ENCODE assay signal across 8 mouse cellular contexts in genomic region chr16:17921325-17922162, GRCm38 (mm10). TPM values are rescaled to one million over a fixed set of nuclear protein-coding genes. Genes with fewer than 3 reads are reported as not detected.
DNase-seq lines count a peak whose midpoint lies in the region; ATAC-seq and TF ChIP-seq lines count a peak whose summit lies in the region.

No protein-coding gene starts in this region.

- H3K9me3 ChIP-seq in CH12.LX (replicated peaks; ENCODE audit: low read length), result peaks cover 4% of the 10 kb centered on the region
- no peaks in the 10 kb centered on the region for H3K9me3 ChIP-seq in forebrain, embryonic 11.5 days (ENCODE audit: control insufficient read depth, low read length)
- no peaks in the 10 kb centered on the region for H3K9me3 ChIP-seq in heart, postnatal 0 days (replicated peaks; ENCODE audit: control insufficient read depth, low read length)
- no peaks in the 10 kb centered on the region for H3K9me3 ChIP-seq in liver, embryonic 16.5 days (replicated peaks; ENCODE audit: control insufficient read depth, low read length)
- H3K9me3 ChIP-seq in neural tube, embryonic 13.5 days, result no peaks in the 10 kb centered on the region

- peak; percentile 99 for DNase-seq in CH12.LX (ENCODE audit: extremely low read depth)
- DNase-seq in c-Kit-positive CD71-positive TER-119-negative erythroid progenitor cells, embryonic 14.5 days (ENCODE audit: low read depth), result peak; percentile 97
- peak; percentile 98 for DNase-seq in forebrain, embryonic 11.5 days (ENCODE audit: low spot score)
- peak; percentile 98 for DNase-seq in heart, postnatal 0 days (ENCODE audit: low spot score)
- peak; percentile 98 to 99 for DNase-seq in kidney, postnatal 4 days

- peak overlapping the region; percentile 81 for H3K4me2 ChIP-seq in CH12.LX (ENCODE audit: insufficient read depth, low read depth, poor library complexity, severe bottlenecking)
- H3K4me2 ChIP-seq in forebrain, embryonic 11.5 days (ENCODE audit: low read depth, low read length, severe bottlenecking), result peak overlapping the region; percentile 96
- peak overlapping the region; percentile 97 for H3K4me2 ChIP-seq in heart, postnatal 0 days (ENCODE audit: low read depth, low read length)
- peak overlapping the region; percentile 91 for H3K4me2 ChIP-seq in liver, embryonic 16.5 days (ENCODE audit: low read depth, low read length)
- H3K4me2 ChIP-seq in neural tube, embryonic 13.5 days, result peak overlapping the region; percentile 98

- H3K36me3 ChIP-seq in CH12.LX (replicated peaks in 1 of 2; ENCODE audit: control insufficient read depth in 1 of 2, insufficient read depth in 1 of 2, low read length in 1 of 2), result peaks cover 19 to 34% of the 10 kb centered on the region in 2 experiments
- H3K36me3 ChIP-seq in forebrain, embryonic 11.5 days (ENCODE audit: control insufficient read depth, insufficient read depth, low read length), result no peaks in the 10 kb centered on the region
- H3K36me3 ChIP-seq in heart, postnatal 0 days (replicated peaks; ENCODE audit: control insufficient read depth, insufficient read depth, low read length), result 0 out of 2 replicates have a peak, but pooled peaks cover 3% of the 10 kb centered on the region
- H3K36me3 ChIP-seq in liver, embryonic 16.5 days (ENCODE audit: control insufficient read depth, insufficient read depth), result no peaks in the 10 kb centered on the region
- H3K36me3 ChIP-seq in neural tube, embryonic 13.5 days, result peaks cover 19% of the 10 kb centered on the region
- no peaks in the 10 kb centered on the region for H3K36me3 ChIP-seq in testis, adult 2 months (ENCODE audit: control insufficient read depth, insufficient read depth, low read length)

- 1% methylated on average over 47 of the region's 47 CpGs for WGBS in forebrain, embryonic 11.5 days
- 2% methylated on average over 47 of the region's 47 CpGs for WGBS in heart, postnatal 0 days
- WGBS in liver, embryonic 16.5 days (ENCODE audit: insufficient replicate concordance), result 1% methylated on average over 47 of the region's 47 CpGs
- 2% methylated on average over 46 of the region's 47 CpGs for WGBS in neural tube, embryonic 13.5 days

- TF ChIP-seq EP300 in CH12.LX (IDR thresholded peaks at IDR 0.05; ENCODE audit: low read length), result no peak
- TF ChIP-seq EP300 in heart, postnatal 0 days (IDR thresholded peaks at IDR 0.05; ENCODE audit: low read depth), result no peak; the same call in 1 of the 2 replicates

- TF ChIP-seq RAD21 in CH12.LX (IDR thresholded peaks at IDR 0.05; ENCODE audit: low read depth, low read length), result no peak

- H3K4me3 ChIP-seq in CH12.LX (replicated peaks in 1 of 3; ENCODE audit: low read depth in 2 of 3, low read length in 2 of 3, poor library complexity in 1 of 3), result peak overlapping the region; percentile 62 to 100 (median 81)
- peak overlapping the region; percentile 77 for H3K4me3 ChIP-seq in forebrain, embryonic 11.5 days (ENCODE audit: low read depth, low read length)
- peak overlapping the region; percentile 66 for H3K4me3 ChIP-seq in heart, postnatal 0 days (ENCODE audit: low read depth, low read length)
- peak overlapping the region; percentile 89 for H3K4me3 ChIP-seq in liver, embryonic 16.5 days (ENCODE audit: low read depth, low read length)
- peak overlapping the region; percentile 84 for H3K4me3 ChIP-seq in neural tube, embryonic 13.5 days
- peak overlapping the region; percentile 97 for H3K4me3 ChIP-seq in testis, adult 2 months (ENCODE audit: control insufficient read depth, low read depth, low read length)

- TF ChIP-seq POLR2A in CH12.LX (IDR thresholded peaks at IDR 0.05; ENCODE audit: low read depth, low read length), result peak; percentile 96
- TF ChIP-seq POLR2A in testis, adult 2 months (IDR thresholded peaks at IDR 0.05; ENCODE audit: control insufficient read depth, low read depth, low read length), result peak; percentile 86

- H3K4me1 ChIP-seq in CH12.LX (ENCODE audit: control insufficient read depth in 1 of 2, insufficient read depth in 2 of 2), result peaks cover 9 to 34% of the 10 kb centered on the region in 2 experiments; a peak in 3 of 4 replicates
- H3K4me1 ChIP-seq in forebrain, embryonic 11.5 days (replicated peaks; ENCODE audit: control insufficient read depth, insufficient read depth, low read length), result peaks cover 18% of the 10 kb centered on the region
- peaks cover 13% of the 10 kb centered on the region; the same call in 1 of the 2 replicates for H3K4me1 ChIP-seq in heart, postnatal 0 days (ENCODE audit: control insufficient read depth, insufficient read depth)
- peaks cover 20% of the 10 kb centered on the region for H3K4me1 ChIP-seq in liver, embryonic 16.5 days (ENCODE audit: control insufficient read depth, low read depth, low read length)
- peaks cover 41% of the 10 kb centered on the region for H3K4me1 ChIP-seq in neural tube, embryonic 13.5 days (replicated peaks)
- H3K4me1 ChIP-seq in testis, adult 2 months (ENCODE audit: control insufficient read depth, insufficient read depth, low read length), result peaks cover 13% of the 10 kb centered on the region

- H3K79me2 ChIP-seq in CH12.LX (replicated peaks; ENCODE audit: control insufficient read depth, extremely low read depth, insufficient read depth, poor library complexity, severe bottlenecking), result peaks cover 5% of the 10 kb centered on the region; the same call in 1 of the 2 replicates

- dilution Hi-C loops in CH12.LX (cut with MboI; ENCODE audit: extremely low pct_ligation_motif_present, extremely low pct_unique_long_range_greater_than_20kb, low sequenced_read_pairs), result no loop called here

- peak; percentile 26 to 56; a peak in 2 of 4 replicates for TF ChIP-seq CTCF in CH12.LX (conservative IDR thresholded peaks at IDR 0.05 in 1 of 2, IDR thresholded peaks at IDR 0.05 in 1 of 2; ENCODE audit: low read depth in 2 of 2, low read length in 2 of 2)
- TF ChIP-seq CTCF in heart, postnatal 0 days (IDR thresholded peaks at IDR 0.05; ENCODE audit: low read depth), result peak; percentile 50
- TF ChIP-seq CTCF in testis, adult 2 months (IDR thresholded peaks at IDR 0.05; ENCODE audit: control insufficient read depth, insufficient read depth, insufficient replicate concordance, low read depth, low read length), result peak; percentile 41

- peak overlapping the region; percentile 92 for H3K9ac ChIP-seq in CH12.LX (ENCODE audit: insufficient read depth, low read depth)
- H3K9ac ChIP-seq in forebrain, embryonic 11.5 days (ENCODE audit: low read length), result peak overlapping the region; percentile 90
- H3K9ac ChIP-seq in heart, postnatal 0 days (replicated peaks; ENCODE audit: low read depth, low read length), result peak overlapping the region; percentile 82
- peak overlapping the region; percentile 74 for H3K9ac ChIP-seq in liver, embryonic 16.5 days (ENCODE audit: low read depth, low read length)
- peak overlapping the region; percentile 92 for H3K9ac ChIP-seq in neural tube, embryonic 13.5 days

- ATAC-seq in forebrain, embryonic 11.5 days (replicated peaks; ENCODE audit: low FRiP score), result peak; percentile 92
- ATAC-seq in heart, postnatal 0 days (ENCODE audit: insufficient read depth, low read depth), result peak; percentile 98
- ATAC-seq in liver, embryonic 16.5 days (ENCODE audit: low read depth), result peak; percentile 92
- peak; percentile 96 for ATAC-seq in neural tube, embryonic 13.5 days (ENCODE audit: low read depth)

- H3K27me3 ChIP-seq in CH12.LX (replicated peaks), result peaks cover 21% of the 10 kb centered on the region
- peaks cover 9% of the 10 kb centered on the region for H3K27me3 ChIP-seq in forebrain, embryonic 11.5 days (ENCODE audit: control insufficient read depth, insufficient read depth, low read length)
- peaks cover 18% of the 10 kb centered on the region for H3K27me3 ChIP-seq in heart, postnatal 0 days (ENCODE audit: control insufficient read depth, insufficient read depth, low read length)
- peaks cover 11% of the 10 kb centered on the region for H3K27me3 ChIP-seq in liver, embryonic 16.5 days (ENCODE audit: control insufficient read depth, insufficient read depth, low read depth, low read length)
- H3K27me3 ChIP-seq in neural tube, embryonic 13.5 days, result peaks cover 43% of the 10 kb centered on the region
- no peaks in the 10 kb centered on the region for H3K27me3 ChIP-seq in testis, adult 2 months (ENCODE audit: control insufficient read depth, insufficient read depth, low read length)

- in situ Hi-C loops in CH12.LX (cut with MboI; ENCODE audit: low pct_ligation_motif_present, low pct_unique_long_range_greater_than_20kb, low sequenced_read_pairs), result no loop called here

- H3K27ac ChIP-seq in CH12.LX (ENCODE audit: insufficient read depth, low read depth), result peak overlapping the region; percentile 46
- H3K27ac ChIP-seq in forebrain, embryonic 11.5 days (ENCODE audit: low read depth, low read length), result peak overlapping the region; percentile 78
- peak overlapping the region; percentile 82 for H3K27ac ChIP-seq in heart, postnatal 0 days (ENCODE audit: low read depth)
- H3K27ac ChIP-seq in liver, embryonic 16.5 days (ENCODE audit: low read length), result peak overlapping the region; percentile 88
- peak overlapping the region; percentile 92 for H3K27ac ChIP-seq in neural tube, embryonic 13.5 days (replicated peaks)
- H3K27ac ChIP-seq in testis, adult 2 months (ENCODE audit: control insufficient read depth, insufficient read depth, low read depth, low read length), result peak overlapping the region; percentile 90

RNA-seq across cellular contexts. Expression of gene Slc25a1, which starts 6.5 kb away (rescaled TPM):
- total RNA-seq in CH12.LX (2012; rRNA removed) (106 and 141 TPM in 2 replicates), CH12.LX (2014; rRNA removed) (96.5 and 113 TPM in 2 replicates)
- polyA plus RNA-seq in CH12.LX (2012; ENCODE audit: insufficient read length, low read depth), result 122 and 134 TPM in 2 replicates
- 105 and 107 TPM in 2 replicates for polyA plus RNA-seq in forebrain, embryonic 11.5 days (2014; fragmentation: Nextera tagmentation; extraction: Ambion mirVana)
- total RNA-seq in heart, postnatal 0 days (2014; rRNA removed; ENCODE audit: low replicate concordance), result 38.2 and 46.8 TPM in 2 replicates
- polyA plus RNA-seq in heart, postnatal 0 days (2015; fragmentation: Nextera tagmentation; extraction: Ambion mirVana), result 14.8 and 17.5 TPM in 2 replicates
- 55.8 and 63.5 TPM in 2 replicates for polyA plus RNA-seq in liver, embryonic 16.5 days (2015; fragmentation: Nextera tagmentation; extraction: Ambion mirVana)
- polyA plus RNA-seq in neural tube, embryonic 13.5 days (2015; fragmentation: Nextera tagmentation; extraction: Ambion mirVana), result 163 and 169 TPM in 2 replicates
- polyA plus RNA-seq in testis, adult 2 months (2012; rRNA removed), result 45.4 and 52.8 TPM in 2 replicates

RNA-seq across cellular contexts. Expression of gene Gsc2, which starts 6.7 kb away (rescaled TPM):
- not detected in 2 replicates for total RNA-seq in CH12.LX (2012; rRNA removed)
- not detected in 2 replicates for total RNA-seq in CH12.LX (2014; rRNA removed)
- not detected in 2 replicates for polyA plus RNA-seq in CH12.LX (2012; ENCODE audit: insufficient read length, low read depth)
- polyA plus RNA-seq in forebrain, embryonic 11.5 days (2014; fragmentation: Nextera tagmentation; extraction: Ambion mirVana), result 0.23 TPM in 1 of 2 replicates, not detected in the other
- total RNA-seq in heart, postnatal 0 days (2014; rRNA removed; ENCODE audit: low replicate concordance), result not detected in 2 replicates
- polyA plus RNA-seq in heart, postnatal 0 days (2015; fragmentation: Nextera tagmentation; extraction: Ambion mirVana), result not detected in 2 replicates
- not detected in 2 replicates for polyA plus RNA-seq in liver, embryonic 16.5 days (2015; fragmentation: Nextera tagmentation; extraction: Ambion mirVana)
- not detected in 2 replicates for polyA plus RNA-seq in neural tube, embryonic 13.5 days (2015; fragmentation: Nextera tagmentation; extraction: Ambion mirVana)
- 7.7 and 8.9 TPM in 2 replicates for polyA plus RNA-seq in testis, adult 2 months (2012; rRNA removed)

RNA-seq across cellular contexts. Expression of gene Ess2, which starts 10.4 kb away (rescaled TPM):
- total RNA-seq in CH12.LX (2012; rRNA removed) (33.1 and 36.7 TPM in 2 replicates), CH12.LX (2014; rRNA removed) (31.1 and 31.4 TPM in 2 replicates)
- 37.0 and 38.7 TPM in 2 replicates for polyA plus RNA-seq in CH12.LX (2012; ENCODE audit: insufficient read length, low read depth)
- 50.2 and 54.3 TPM in 2 replicates for polyA plus RNA-seq in forebrain, embryonic 11.5 days (2014; fragmentation: Nextera tagmentation; extraction: Ambion mirVana)
- 25.4 and 28.3 TPM in 2 replicates for total RNA-seq in heart, postnatal 0 days (2014; rRNA removed; ENCODE audit: low replicate concordance)
- 18.5 and 19.4 TPM in 2 replicates for polyA plus RNA-seq in heart, postnatal 0 days (2015; fragmentation: Nextera tagmentation; extraction: Ambion mirVana)
- polyA plus RNA-seq in liver, embryonic 16.5 days (2015; fragmentation: Nextera tagmentation; extraction: Ambion mirVana), result 9.1 and 9.4 TPM in 2 replicates
- polyA plus RNA-seq in neural tube, embryonic 13.5 days (2015; fragmentation: Nextera tagmentation; extraction: Ambion mirVana), result 43.9 and 48.2 TPM in 2 replicates
- polyA plus RNA-seq in testis, adult 2 months (2012; rRNA removed), result 27.2 and 28.3 TPM in 2 replicates

RNA-seq across cellular contexts. Expression of gene Tssk2, which starts 23.1 kb away (rescaled TPM):
- not detected in 2 replicates for total RNA-seq in CH12.LX (2012; rRNA removed)
- not detected in 2 replicates for total RNA-seq in CH12.LX (2014; rRNA removed)
- 0.21 TPM in 1 of 2 replicates, not detected in the other for polyA plus RNA-seq in CH12.LX (2012; ENCODE audit: insufficient read length, low read depth)
- 0.52 TPM in 1 of 2 replicates, not detected in the other for polyA plus RNA-seq in forebrain, embryonic 11.5 days (2014; fragmentation: Nextera tagmentation; extraction: Ambion mirVana)
- total RNA-seq in heart, postnatal 0 days (2014; rRNA removed; ENCODE audit: low replicate concordance), result not detected in 2 replicates
- not detected in 2 replicates for polyA plus RNA-seq in heart, postnatal 0 days (2015; fragmentation: Nextera tagmentation; extraction: Ambion mirVana)
- not detected in 2 replicates for polyA plus RNA-seq in liver, embryonic 16.5 days (2015; fragmentation: Nextera tagmentation; extraction: Ambion mirVana)
- polyA plus RNA-seq in neural tube, embryonic 13.5 days (2015; fragmentation: Nextera tagmentation; extraction: Ambion mirVana), result not detected in 2 replicates
- polyA plus RNA-seq in testis, adult 2 months (2012; rRNA removed), result 845 and 898 TPM in 2 replicates

RNA-seq across cellular contexts. Expression of gene Dgcr2, which starts 23.2 kb away (rescaled TPM):
- total RNA-seq in CH12.LX (2012; rRNA removed), result 48.0 and 52.5 TPM in 2 replicates
- total RNA-seq in CH12.LX (2014; rRNA removed), result 36.9 and 41.5 TPM in 2 replicates
- polyA plus RNA-seq in CH12.LX (2012; ENCODE audit: insufficient read length, low read depth), result 45.2 and 54.8 TPM in 2 replicates
- polyA plus RNA-seq in forebrain, embryonic 11.5 days (2014; fragmentation: Nextera tagmentation; extraction: Ambion mirVana), result 112 TPM in 2 replicates
- 61.8 and 78.5 TPM in 2 replicates for total RNA-seq in heart, postnatal 0 days (2014; rRNA removed; ENCODE audit: low replicate concordance)
- 30.4 and 31.9 TPM in 2 replicates for polyA plus RNA-seq in heart, postnatal 0 days (2015; fragmentation: Nextera tagmentation; extraction: Ambion mirVana)
- polyA plus RNA-seq in liver, embryonic 16.5 days (2015; fragmentation: Nextera tagmentation; extraction: Ambion mirVana), result 19.8 and 21.3 TPM in 2 replicates
- 86.3 and 89.6 TPM in 2 replicates for polyA plus RNA-seq in neural tube, embryonic 13.5 days (2015; fragmentation: Nextera tagmentation; extraction: Ambion mirVana)
- polyA plus RNA-seq in testis, adult 2 months (2012; rRNA removed), result 259 and 263 TPM in 2 replicates

Comparison
In these comparisons a context has a peak if more than half of its experiments do, and no peak if none do; other contexts are left out.
1. Peak in every context shown above with its lines: DNase-seq, ATAC-seq, H3K4me3 ChIP-seq and H3K27ac ChIP-seq.